Mouse (Mus musculus): ENCODE measurements at regions not wholly inside any gene's neighbourhood (a gene's known extent, or its start where the extent isn't known, plus 50 kb on each side); places are given as distances from the start of the nearest gene placed in this dataset.

DNA sequence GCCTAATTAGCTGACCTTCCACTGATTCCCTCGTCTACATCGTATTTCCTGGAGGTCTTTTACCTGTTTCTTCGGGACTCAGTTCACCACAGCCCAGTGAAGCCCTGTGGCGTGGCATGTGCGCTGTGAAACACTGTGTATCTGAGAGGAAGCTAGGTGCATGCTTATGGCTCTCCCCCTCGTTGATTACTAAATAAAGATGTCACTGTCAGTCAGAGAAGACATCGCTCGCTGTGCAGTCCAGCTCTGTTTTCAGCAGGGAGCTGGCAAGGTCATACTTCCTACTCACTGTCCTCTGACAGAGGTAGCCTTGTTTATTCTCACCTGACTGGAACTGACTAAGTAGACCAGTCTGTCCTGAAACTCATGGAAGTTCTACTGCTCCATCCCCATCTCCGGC is 68.7 kb upstream of the Adrb1 start:
- Histone ChIP-seq H3K36me3 (no peaks in the 10 kb centered on the region), H3K9me3 (peaks cover 4% of the 10 kb centered on the region; the same call in 1 of the 2 replicates), H3K4me2 (replicated peaks) (peak overlapping the region; percentile 41), H3K4me3 (no peak overlapping the region), H3K4me1 (peaks cover 19% of the 10 kb centered on the region), H3K27ac (replicated peaks) (0 out of 2 replicates have a peak overlapping the region, but pooled peaks have one; percentile 20), H3K9ac (replicated peaks) (no peak overlapping the region), H3K27me3 (peaks cover 23% of the 10 kb centered on the region; the same call in 1 of the 2 replicates)
- no peak for ATAC-seq (ENCODE audit: low FRiP score, low read depth)
- 46% methylated on average over 9 of the region's 9 CpGs for WGBS

DNA sequence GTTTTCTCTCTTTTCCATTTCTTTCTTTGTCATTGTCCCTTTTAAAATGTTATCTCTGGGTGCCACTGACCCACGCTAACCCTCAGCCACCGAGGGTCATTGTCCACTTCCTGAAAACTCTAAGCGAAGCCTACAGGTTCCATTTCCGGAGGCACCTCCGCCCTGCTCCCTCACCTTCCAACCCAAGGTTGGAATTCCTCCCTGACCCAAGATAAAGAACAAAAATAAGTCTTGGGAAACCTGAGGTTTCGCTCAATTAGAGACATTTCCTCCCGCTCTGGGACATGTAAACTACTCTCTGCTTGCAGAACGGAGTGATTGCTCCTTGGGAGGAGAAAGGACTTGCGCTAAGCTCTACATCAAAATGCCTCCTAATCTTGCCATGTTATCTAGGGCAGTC is 66.7 kb upstream of the Adrb1 start:
- 86% methylated on average over 9 of the region's 9 CpGs for WGBS
- Histone ChIP-seq H3K4me2 (replicated peaks) (no peak overlapping the region), H3K27ac (replicated peaks) (no peak overlapping the region), H3K4me3 (no peak overlapping the region), H3K4me1 (peaks cover 19% of the 10 kb centered on the region), H3K9me3 (peaks cover 4% of the 10 kb centered on the region; the same call in 1 of the 2 replicates), H3K27me3 (peaks cover 25% of the 10 kb centered on the region; the same call in 1 of the 2 replicates), H3K36me3 (no peaks in the 10 kb centered on the region), H3K9ac (replicated peaks) (no peak overlapping the region)
- ATAC-seq (ENCODE audit: low FRiP score, low read depth) = no peak

DNA sequence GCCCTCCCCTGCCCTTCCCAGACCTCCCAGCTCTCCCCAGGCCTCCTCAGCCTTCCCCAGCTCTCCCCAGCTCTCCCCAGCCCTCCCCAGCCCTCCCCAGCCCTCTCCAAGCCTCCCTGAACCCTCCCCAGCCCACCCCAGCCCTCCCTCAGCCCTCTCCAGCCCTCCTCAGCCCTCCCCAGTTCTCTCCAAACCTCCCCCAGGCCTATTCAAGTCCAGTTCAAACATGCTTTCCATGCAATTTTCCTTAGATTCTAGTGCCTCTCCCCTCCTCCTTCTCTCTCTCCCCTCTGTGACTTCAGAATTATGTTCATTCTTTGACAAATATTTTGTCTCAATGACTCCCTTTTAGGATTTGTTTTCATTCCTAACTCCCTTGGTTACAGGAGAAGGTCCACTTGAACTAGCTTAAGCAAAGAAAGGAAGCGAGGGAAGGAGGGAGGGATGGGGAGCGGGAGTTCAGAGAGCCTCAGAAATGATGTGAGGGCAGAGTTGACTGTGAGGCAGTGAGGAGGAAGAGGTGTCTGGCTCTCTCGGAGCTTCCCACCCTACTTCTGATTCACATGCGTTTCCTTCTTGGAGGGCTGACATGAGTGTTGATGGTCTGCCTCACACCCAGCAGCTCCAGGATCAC is 61.3 kb upstream of the Adrb1 start:
- peaks cover 13% of the 10 kb centered on the region; the same call in 1 of the 2 replicates for H3K4me1 ChIP-seq
- ATAC-seq (ENCODE audit: low FRiP score, low read depth) = no peak
- H3K27me3 ChIP-seq = peaks cover 16% of the 10 kb centered on the region
- WGBS = 71% methylated on average over 4 of the region's 4 CpGs
- no peaks in the 10 kb centered on the region for H3K9me3 ChIP-seq
- no peaks in the 10 kb centered on the region for H3K36me3 ChIP-seq
- H3K4me3 ChIP-seq = no peak overlapping the region
- H3K4me2 ChIP-seq (replicated peaks) = no peak overlapping the region
- H3K9ac ChIP-seq (replicated peaks) = no peak overlapping the region
- no peak overlapping the region for H3K27ac ChIP-seq (replicated peaks)

DNA sequence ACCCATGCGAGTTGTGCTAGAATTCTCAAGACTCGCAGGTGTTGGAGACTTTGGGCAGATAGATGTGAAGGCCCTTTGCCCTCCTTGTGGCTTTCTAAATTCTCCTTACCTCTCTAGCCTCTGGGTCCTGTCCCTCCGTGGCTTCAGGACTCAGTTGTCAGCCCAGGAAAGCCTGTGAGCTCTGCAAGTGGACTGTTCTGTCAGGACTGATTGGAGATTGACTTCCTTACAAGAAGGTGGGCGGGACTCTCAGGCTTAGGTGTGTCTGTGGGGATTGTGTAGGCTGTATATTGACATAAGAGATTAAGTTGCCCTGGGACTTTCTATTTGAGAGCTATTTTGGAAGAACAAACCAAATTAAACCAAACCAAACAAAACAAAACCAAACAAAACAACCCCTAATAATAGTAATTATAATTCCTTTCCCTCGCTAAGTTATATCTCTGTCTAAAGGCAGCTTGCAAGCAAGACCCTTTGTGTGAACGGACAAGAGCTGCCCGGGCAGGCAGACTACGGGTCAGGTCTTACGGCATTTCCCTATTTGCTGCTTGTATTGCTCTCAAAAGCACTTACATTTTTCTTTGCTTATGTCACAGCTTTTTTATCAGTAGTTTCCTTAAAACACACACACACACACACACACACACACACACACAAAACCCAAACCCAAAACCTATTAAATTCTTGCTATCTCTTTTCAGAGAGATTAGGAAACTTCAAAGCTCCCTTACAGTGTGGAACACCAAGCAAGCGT is 58.3 kb upstream of the Adrb1 start:
- WGBS = 39% methylated on average over 10 of the region's 10 CpGs
- no peak overlapping the region; the same call in 1 of the 2 replicates for H3K27ac ChIP-seq (replicated peaks)
- H3K9me3 ChIP-seq = no peaks in the 10 kb centered on the region
- H3K4me2 ChIP-seq (replicated peaks) = no peak overlapping the region
- H3K36me3 ChIP-seq = no peaks in the 10 kb centered on the region
- no peak for ATAC-seq (ENCODE audit: low FRiP score, low read depth)
- H3K27me3 ChIP-seq = peaks cover 12% of the 10 kb centered on the region
- H3K9ac ChIP-seq (replicated peaks) = no peak overlapping the region
- H3K4me1 ChIP-seq = peaks cover 13% of the 10 kb centered on the region; the same call in 1 of the 2 replicates
- H3K4me3 ChIP-seq = no peak overlapping the region

DNA sequence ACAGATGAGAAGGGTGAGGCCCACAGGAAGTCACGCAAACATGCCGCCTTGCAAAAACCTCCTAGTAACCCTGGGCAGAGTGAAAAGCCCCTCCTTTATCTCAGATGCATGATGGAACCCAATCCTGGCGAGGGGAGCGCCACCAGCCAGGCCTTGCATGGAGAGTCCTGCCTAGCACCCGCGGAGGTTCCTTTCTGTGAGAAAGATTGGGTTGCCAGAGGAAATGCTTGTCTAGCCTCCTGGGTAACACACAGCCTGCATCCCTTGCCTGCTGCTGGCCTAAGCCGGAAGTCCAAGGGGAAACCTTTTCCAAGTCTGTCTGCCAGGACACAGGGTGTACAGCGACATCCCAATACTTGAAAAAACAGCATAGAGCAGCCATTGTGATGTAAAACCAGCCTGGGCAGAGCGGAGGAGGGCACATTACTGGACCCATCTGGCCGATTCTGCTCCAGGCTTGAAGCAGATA is 57.7 kb upstream of the Adrb1 start:
- H3K9me3 ChIP-seq = no peaks in the 10 kb centered on the region
- H3K27me3 ChIP-seq = peaks cover 12% of the 10 kb centered on the region
- no peak overlapping the region; the same call in 1 of the 2 replicates for H3K27ac ChIP-seq (replicated peaks)
- no peak overlapping the region for H3K4me2 ChIP-seq (replicated peaks)
- H3K9ac ChIP-seq (replicated peaks) = no peak overlapping the region
- no peaks in the 10 kb centered on the region for H3K36me3 ChIP-seq
- WGBS = 57% methylated on average over 10 of the region's 10 CpGs
- H3K4me1 ChIP-seq = peaks cover 13% of the 10 kb centered on the region; the same call in 1 of the 2 replicates
- H3K4me3 ChIP-seq = no peak overlapping the region
- ATAC-seq (ENCODE audit: low FRiP score, low read depth) = no peak

- Histone ChIP-seq H3K4me2 (replicated peaks) (no peak overlapping the region), H3K36me3 (no peaks in the 10 kb centered on the region), H3K27me3 (peaks cover 12% of the 10 kb centered on the region), H3K27ac (replicated peaks) (no peak overlapping the region), H3K4me3 (no peak overlapping the region), H3K9me3 (no peaks in the 10 kb centered on the region), H3K9ac (replicated peaks) (no peak overlapping the region), H3K4me1 (peaks cover 13% of the 10 kb centered on the region; the same call in 1 of the 2 replicates)
- ATAC-seq (ENCODE audit: low FRiP score, low read depth) = no peak
- 83% methylated on average over 7 of the region's 7 CpGs for WGBS
Observed at GRCm38 (mm10) chr19:56664944-56665663, 56.9 kb upstream of the Adrb1 start.

GRCm38 (mm10) chr19:56665972-56666371 is 56.0 kb upstream of the Adrb1 start:
- Histone ChIP-seq H3K4me2 (replicated peaks) (no peak overlapping the region), H3K27me3 (peaks cover 8% of the 10 kb centered on the region), H3K9ac (replicated peaks) (no peak overlapping the region), H3K27ac (replicated peaks) (no peak overlapping the region), H3K36me3 (no peaks in the 10 kb centered on the region), H3K9me3 (no peaks in the 10 kb centered on the region), H3K4me1 (peaks cover 13% of the 10 kb centered on the region; the same call in 1 of the 2 replicates), H3K4me3 (no peak overlapping the region)
- 92% methylated on average over 1 of the region's 1 CpGs for WGBS
- ATAC-seq (ENCODE audit: low FRiP score, low read depth) = no peak

- no peak overlapping the region for H3K4me3 ChIP-seq
- 89% methylated on average over 2 of the region's 2 CpGs for WGBS
- no peaks in the 10 kb centered on the region; the same call in 1 of the 2 replicates for H3K27me3 ChIP-seq
- H3K9me3 ChIP-seq = no peaks in the 10 kb centered on the region
- H3K4me1 ChIP-seq = peaks cover 13% of the 10 kb centered on the region; the same call in 1 of the 2 replicates
- no peak overlapping the region for H3K4me2 ChIP-seq (replicated peaks)
- H3K27ac ChIP-seq (replicated peaks) = no peak overlapping the region
- no peaks in the 10 kb centered on the region for H3K36me3 ChIP-seq
- no peak for ATAC-seq (ENCODE audit: low FRiP score, low read depth)
- H3K9ac ChIP-seq (replicated peaks) = no peak overlapping the region
Observed at GRCm38 (mm10) chr19:56667903-56668302, 54.1 kb upstream of the Adrb1 start.

DNA sequence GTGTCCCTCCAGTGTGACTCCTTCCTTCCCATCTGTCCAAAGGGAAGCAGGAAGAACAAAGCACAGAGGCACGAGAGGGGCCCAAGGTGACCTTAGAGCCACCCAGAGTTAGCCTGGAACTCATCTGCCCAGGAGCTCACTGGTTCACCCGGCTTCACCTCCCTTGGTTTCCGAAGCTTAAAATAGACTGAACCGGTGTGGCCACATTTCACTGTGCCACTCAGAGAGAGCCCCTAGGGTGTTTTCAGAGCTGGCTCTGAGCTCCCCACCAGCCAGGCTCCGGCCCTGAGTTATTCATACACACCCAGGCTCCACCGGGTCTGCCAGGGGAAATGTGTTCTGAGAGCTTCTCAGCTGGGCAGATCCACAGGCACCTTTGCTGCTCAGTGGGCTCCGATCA is 53.0 kb upstream of the Adrb1 start:
- Histone ChIP-seq H3K36me3 (no peaks in the 10 kb centered on the region), H3K9me3 (no peaks in the 10 kb centered on the region), H3K4me1 (peaks cover 7% of the 10 kb centered on the region; the same call in 1 of the 2 replicates), H3K4me3 (no peak overlapping the region), H3K9ac (replicated peaks) (no peak overlapping the region), H3K27me3 (no peaks in the 10 kb centered on the region; the same call in 1 of the 2 replicates), H3K27ac (replicated peaks) (no peak overlapping the region), H3K4me2 (replicated peaks) (no peak overlapping the region)
- ATAC-seq (ENCODE audit: low FRiP score, low read depth) = no peak
- WGBS = 71% methylated on average over 7 of the region's 7 CpGs

GRCm38 (mm10) chr19:56669468-56669867 is 52.5 kb upstream of the Adrb1 start:
- H3K36me3 ChIP-seq = no peaks in the 10 kb centered on the region
- no peak for ATAC-seq (ENCODE audit: low FRiP score, low read depth)
- H3K27ac ChIP-seq (replicated peaks) = no peak overlapping the region
- no peaks in the 10 kb centered on the region for H3K9me3 ChIP-seq
- no peak overlapping the region for H3K4me2 ChIP-seq (replicated peaks)
- H3K9ac ChIP-seq (replicated peaks) = no peak overlapping the region
- H3K4me1 ChIP-seq = peaks cover 2% of the 10 kb centered on the region; the same call in 1 of the 2 replicates
- no peak overlapping the region for H3K4me3 ChIP-seq
- no peaks in the 10 kb centered on the region; the same call in 1 of the 2 replicates for H3K27me3 ChIP-seq
- 70% methylated on average over 7 of the region's 7 CpGs for WGBS
